Mouse (Mus musculus) forebrain, embryonic 11.5 days (tissue): Measurements from ENCODE around the gene Coil. TPM values are rescaled to one million over a fixed set of nuclear protein-coding genes. Genes with fewer than 3 reads are reported as not detected.

Source experiments
- ATAC-seq: fragments of 200-750 bp; cut with Nextera tagmentation; replicated peaks from 2 replicates; pipeline ENCODE4 v1.8.0; 2017; ENCODE audit warnings: moderate TSS enrichment; ENCODE audit not compliant: low FRiP score
- DNase-seq: peaks from one replicate; pipeline ENCODE4 v3.0.0-alpha.2; 2017; ENCODE audit warnings: low spot score
- H3K27ac ChIP-seq: fragments of 300-500 bp; sonication (generic); 2 replicates; pipeline ENCODE4 v1.5.1; 2014; ENCODE audit warnings: low read depth, low read length
- H3K27me3 ChIP-seq: fragments of 300-500 bp; sonication (generic); 2 replicates; pipeline ENCODE4 v1.6.1; 2014; ENCODE audit warnings: mild to moderate bottlenecking, low read length, mixed read lengths; ENCODE audit not compliant: control insufficient read depth, insufficient read depth
- H3K36me3 ChIP-seq: fragments of 300-500 bp; sonication (generic); 2 replicates; pipeline ENCODE4 v1.6.1; 2014; ENCODE audit warnings: mild to moderate bottlenecking, low read length, moderate library complexity, mixed read lengths; ENCODE audit not compliant: control insufficient read depth, insufficient read depth
- H3K4me1 ChIP-seq: fragments of 300-500 bp; sonication (generic); replicated peaks from 2 replicates; pipeline ENCODE4 v1.6.1; 2014; ENCODE audit warnings: low read length, mixed read lengths; ENCODE audit not compliant: control insufficient read depth, insufficient read depth
- H3K4me2 ChIP-seq: fragments of 300-500 bp; sonication (generic); 2 replicates; pipeline ENCODE4 v1.6.1; 2014; ENCODE audit warnings: low read depth, mild to moderate bottlenecking, low read length, moderate library complexity, mixed read lengths; ENCODE audit not compliant: severe bottlenecking
- H3K4me3 ChIP-seq: fragments of 300-500 bp; sonication (generic); 2 replicates; pipeline ENCODE4 v1.5.1; 2014; ENCODE audit warnings: low read depth, low read length
- H3K9ac ChIP-seq: fragments of 300-500 bp; sonication (generic); 2 replicates; pipeline ENCODE4 v1.6.1; 2014; ENCODE audit warnings: low read length
- H3K9me3 ChIP-seq: fragments of 300-500 bp; sonication (generic); 2 replicates; pipeline ENCODE4 v1.6.1; 2016; ENCODE audit warnings: low read length, mixed read lengths; ENCODE audit not compliant: control insufficient read depth
- WGBS: fragments of 180-500 bp; shearing (Covaris S2); extraction: QIAGEN DNeasy Blood & Tissue Kit; methylation state at CpG from one replicate; pipeline ENCODE4 v1.1.7; 2014; 5-methylcytosine and 5-hydroxymethylcytosine counted together
- polyA plus RNA-seq: library from polyadenylated mRNA; unstranded; fragments of >200 nt; fragmentation: Nextera tagmentation; extraction: Ambion mirVana; gene quantifications from 2 replicates; pipeline ENCODE4 v1.2.1, GENCODE M21; 2014

The Coil gene
- polyA plus RNA-seq, 1 experiment from 2014 or later, result 20.4 TPM

DNA sequence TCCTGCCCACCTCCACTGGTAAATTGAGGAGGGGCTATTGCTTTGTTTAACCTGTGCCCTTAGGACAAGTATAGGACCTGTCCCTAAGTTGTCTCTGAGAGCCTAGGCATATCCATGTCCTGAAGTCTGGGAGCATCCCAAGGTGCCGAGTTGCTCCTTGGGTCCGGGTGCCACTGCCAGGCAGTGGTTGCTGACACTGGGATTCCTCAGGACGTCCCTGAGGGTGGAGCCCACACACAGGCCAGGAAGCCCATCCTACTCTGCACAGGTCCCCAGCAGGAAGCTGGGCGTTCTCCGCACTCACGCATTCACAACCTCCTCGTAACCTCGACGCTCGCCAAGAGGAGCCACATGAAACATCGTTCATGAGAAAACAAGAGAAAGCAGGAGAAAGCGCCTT lies 28.6 kb upstream of the Coil start:
- Histone ChIP-seq H3K4me1 (no peaks in the 10 kb centered on the region), H3K4me3 (no peak overlapping the region), H3K27me3 (no peaks in the 10 kb centered on the region), H3K36me3 (no peaks in the 10 kb centered on the region; the same call in 1 of the 2 replicates), H3K9me3 (no peaks in the 10 kb centered on the region), H3K27ac (no peak overlapping the region), H3K9ac (no peak overlapping the region), H3K4me2 (no peak overlapping the region)
- 82% methylated on average over 12 of the region's 12 CpGs for WGBS
- ATAC-seq, result no peak
- no peak for DNase-seq

DNA sequence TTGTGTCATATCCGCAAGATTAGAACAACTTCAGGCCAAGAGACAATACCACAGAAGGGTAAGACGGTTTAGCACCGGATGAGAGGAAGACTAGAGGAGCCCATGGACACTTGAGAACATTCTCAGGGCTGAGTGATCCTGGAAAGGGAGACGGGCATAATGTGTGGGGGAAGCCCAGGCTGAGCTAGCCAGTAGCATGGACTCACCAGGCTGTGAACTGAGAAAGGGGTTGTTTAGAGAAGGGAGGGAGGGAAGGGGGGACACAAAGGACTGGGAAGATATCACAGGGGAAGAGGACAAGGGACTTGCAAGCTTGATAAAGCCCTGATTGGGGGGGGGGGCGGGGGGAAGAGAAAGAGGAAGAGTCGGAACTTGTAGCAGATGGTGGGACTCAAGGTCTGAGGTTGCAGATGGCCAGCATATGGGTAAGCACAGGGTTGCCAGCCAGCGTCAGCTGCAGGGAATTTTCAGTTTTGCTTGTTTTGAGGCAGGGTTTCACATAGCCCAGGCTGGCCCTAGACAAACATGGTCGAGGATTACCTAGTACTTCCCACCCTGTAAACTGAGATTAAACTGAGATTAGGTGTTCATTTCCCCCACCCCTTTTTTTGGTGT lies 24.0 kb upstream of the Coil start:
- Histone ChIP-seq H3K9ac (no peak overlapping the region), H3K9me3 (no peaks in the 10 kb centered on the region), H3K4me1 (no peaks in the 10 kb centered on the region), H3K27me3 (no peaks in the 10 kb centered on the region), H3K36me3 (no peaks in the 10 kb centered on the region; the same call in 1 of the 2 replicates), H3K4me3 (no peak overlapping the region), H3K27ac (no peak overlapping the region), H3K4me2 (no peak overlapping the region)
- no peak for DNase-seq
- no peak for ATAC-seq
- WGBS, result 79% methylated on average over 8 of the region's 8 CpGs

DNA sequence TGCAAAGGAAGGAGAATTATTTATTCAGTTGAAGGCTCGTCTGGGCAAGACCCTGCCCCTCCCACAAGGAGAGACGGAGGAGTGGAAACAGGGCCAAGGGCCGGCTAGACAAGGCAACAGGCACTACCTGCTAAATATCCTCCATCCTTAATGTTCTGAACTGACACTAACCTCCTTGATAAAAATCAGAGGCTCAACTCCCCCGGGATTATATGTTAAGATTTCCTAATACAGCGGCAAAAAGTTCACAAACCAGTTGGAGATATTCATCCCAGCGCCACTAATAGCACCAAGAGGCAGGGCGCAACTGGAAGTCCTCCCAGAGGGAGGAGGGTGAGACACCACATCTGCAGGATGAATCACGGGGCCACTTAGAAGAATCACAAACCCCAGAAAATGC lies 21.2 kb upstream of the Coil start:
- Histone ChIP-seq H3K9me3 (no peaks in the 10 kb centered on the region), H3K4me1 (no peaks in the 10 kb centered on the region), H3K27ac (no peak overlapping the region), H3K9ac (no peak overlapping the region), H3K4me2 (no peak overlapping the region), H3K27me3 (no peaks in the 10 kb centered on the region), H3K36me3 (no peaks in the 10 kb centered on the region; the same call in 1 of the 2 replicates), H3K4me3 (no peak overlapping the region)
- DNase-seq, result no peak
- 78% methylated on average over 8 of the region's 8 CpGs for WGBS
- ATAC-seq, result no peak

DNA sequence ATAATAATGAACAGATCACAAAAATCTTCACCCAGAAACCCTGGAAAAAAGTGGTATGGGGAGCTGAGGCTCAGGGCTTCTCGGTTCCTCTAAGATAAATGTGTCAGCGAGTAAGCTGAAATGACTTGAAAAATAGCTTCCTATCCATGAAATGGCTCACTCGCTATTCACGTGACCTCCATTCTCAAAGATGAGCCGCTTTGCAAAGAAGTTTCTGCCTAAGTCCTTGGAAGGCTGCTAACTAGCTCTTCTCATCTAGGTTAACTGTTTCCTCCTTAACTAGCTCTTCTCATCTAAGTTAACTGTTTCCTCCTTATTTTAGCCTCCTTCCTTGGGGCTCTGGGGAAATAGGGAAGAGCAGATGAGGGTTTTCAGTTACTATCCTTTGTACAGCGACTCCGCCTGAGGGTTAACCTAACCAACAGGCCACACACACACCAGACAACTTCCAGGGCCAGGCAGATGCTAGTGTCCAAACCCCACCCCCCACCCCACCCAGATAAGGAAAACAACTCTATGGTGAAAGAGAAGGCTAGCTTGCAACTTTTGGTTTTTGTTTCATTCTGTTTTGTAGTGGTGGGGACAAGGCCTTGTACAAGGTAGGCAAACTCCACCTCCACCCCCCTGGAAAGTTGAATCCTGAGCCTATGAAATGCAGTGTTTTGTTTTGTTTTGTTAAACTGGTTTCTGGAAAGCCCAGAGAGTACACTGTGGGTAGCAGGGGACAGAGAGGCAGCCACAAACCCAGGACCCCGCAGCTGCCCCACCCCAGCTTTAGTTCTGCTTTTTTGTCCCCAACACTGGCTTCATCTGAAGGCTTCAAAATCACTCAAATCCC lies 20.0 kb upstream of the Coil start:
- DNase-seq (no peak), ATAC-seq (no peak)
- Histone ChIP-seq H3K4me2 (no peak overlapping the region), H3K9ac (no peak overlapping the region), H3K4me1 (no peaks in the 10 kb centered on the region), H3K9me3 (no peaks in the 10 kb centered on the region), H3K4me3 (no peak overlapping the region), H3K27me3 (no peaks in the 10 kb centered on the region), H3K27ac (no peak overlapping the region), H3K36me3 (no peaks in the 10 kb centered on the region; the same call in 1 of the 2 replicates)
- WGBS, result 88% methylated on average over 8 of the region's 8 CpGs

DNA sequence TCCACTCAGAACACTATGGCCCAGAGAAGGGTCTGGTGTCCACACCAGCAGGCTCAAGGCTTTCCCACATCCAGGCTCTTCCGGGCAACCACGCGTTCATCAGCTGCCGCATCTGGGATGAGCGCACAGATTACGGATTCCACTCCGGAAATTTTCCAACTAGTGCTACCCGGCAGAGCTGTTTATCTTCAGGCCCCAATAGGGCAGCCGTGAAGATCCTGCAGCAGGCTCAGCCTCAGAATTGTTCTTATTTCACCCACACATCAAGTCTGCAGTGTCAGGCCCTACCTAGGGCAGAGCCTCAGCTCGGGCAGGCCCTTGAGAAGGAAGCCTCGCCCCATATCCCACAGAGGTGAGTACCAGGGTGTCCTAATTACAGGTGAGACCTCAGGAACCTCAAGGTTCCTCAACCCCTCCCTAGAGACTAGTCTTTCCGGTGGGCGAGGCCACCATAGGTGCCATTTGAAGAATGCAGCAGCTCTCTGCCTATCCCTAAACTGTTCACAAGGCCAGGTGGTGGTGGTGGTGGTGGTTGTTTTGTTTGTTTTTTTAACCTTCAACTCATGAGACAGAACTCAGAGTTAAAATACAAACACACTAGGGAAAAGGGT lies 19.3 kb upstream of the Coil start:
- no peaks in the 10 kb centered on the region for H3K9me3 ChIP-seq
- H3K4me1 ChIP-seq, result no peaks in the 10 kb centered on the region
- no peaks in the 10 kb centered on the region for H3K36me3 ChIP-seq
- H3K27ac ChIP-seq, result no peak overlapping the region
- ATAC-seq (no peak), DNase-seq (no peak)
- H3K4me2 ChIP-seq, result no peak overlapping the region
- H3K27me3 ChIP-seq, result no peaks in the 10 kb centered on the region
- 91% methylated on average over 13 of the region's 13 CpGs for WGBS
- no peak overlapping the region for H3K9ac ChIP-seq
- no peak overlapping the region for H3K4me3 ChIP-seq

DNA sequence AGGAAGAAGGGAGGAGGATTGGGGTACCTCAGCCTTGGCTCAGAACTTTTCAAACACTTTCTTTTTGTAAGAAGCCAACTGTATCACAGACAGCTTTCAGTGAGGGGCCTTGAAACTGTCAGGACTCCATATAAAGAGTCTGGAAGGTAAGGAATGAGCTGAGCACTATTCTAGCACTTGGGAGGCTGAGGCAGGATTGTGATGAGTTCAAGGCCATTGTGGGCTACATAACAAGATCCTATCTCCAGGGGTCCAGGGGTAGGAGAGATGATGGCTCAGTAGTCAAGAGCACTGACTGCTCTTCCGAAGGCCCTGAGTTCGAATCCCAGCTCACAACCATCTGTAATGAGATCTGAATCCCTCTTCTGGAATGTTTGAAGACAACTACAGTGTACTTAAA lies 18.5 kb upstream of the Coil start:
- H3K36me3 ChIP-seq, result no peaks in the 10 kb centered on the region
- no peaks in the 10 kb centered on the region for H3K27me3 ChIP-seq
- ATAC-seq (no peak), DNase-seq (no peak)
- no peaks in the 10 kb centered on the region for H3K9me3 ChIP-seq
- WGBS, result 98% methylated on average over 2 of the region's 2 CpGs
- H3K4me1 ChIP-seq, result no peaks in the 10 kb centered on the region
- H3K4me2 ChIP-seq, result no peak overlapping the region
- H3K4me3 ChIP-seq, result no peak overlapping the region
- H3K9ac ChIP-seq, result no peak overlapping the region
- no peak overlapping the region for H3K27ac ChIP-seq

DNA sequence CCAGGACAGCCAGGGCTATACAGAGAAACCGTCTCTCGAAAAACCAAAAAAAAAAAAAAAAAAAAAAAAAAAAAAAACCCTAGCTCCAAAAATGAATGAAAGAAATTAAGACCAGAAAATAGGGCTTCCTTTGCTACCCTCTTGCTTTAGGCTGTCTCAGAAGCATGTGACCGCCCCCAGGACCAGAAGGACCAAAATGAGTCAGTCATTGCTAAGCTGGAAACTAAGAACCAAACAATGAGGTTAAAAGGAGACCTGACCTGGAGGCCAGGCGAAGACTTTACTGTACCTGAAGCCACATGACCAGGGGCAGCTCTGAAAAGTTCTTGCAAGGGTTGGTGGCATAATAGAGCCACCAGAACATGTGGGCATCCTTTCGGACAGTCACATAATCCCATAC lies 17.9 kb upstream of the Coil start:
- Histone ChIP-seq H3K4me3 (no peak overlapping the region), H3K27ac (no peak overlapping the region), H3K9me3 (no peaks in the 10 kb centered on the region), H3K4me1 (no peaks in the 10 kb centered on the region), H3K27me3 (no peaks in the 10 kb centered on the region), H3K4me2 (no peak overlapping the region), H3K9ac (no peak overlapping the region), H3K36me3 (no peaks in the 10 kb centered on the region)
- ATAC-seq (no peak), DNase-seq (no peak)
- 92% methylated on average over 5 of the region's 5 CpGs for WGBS

DNA sequence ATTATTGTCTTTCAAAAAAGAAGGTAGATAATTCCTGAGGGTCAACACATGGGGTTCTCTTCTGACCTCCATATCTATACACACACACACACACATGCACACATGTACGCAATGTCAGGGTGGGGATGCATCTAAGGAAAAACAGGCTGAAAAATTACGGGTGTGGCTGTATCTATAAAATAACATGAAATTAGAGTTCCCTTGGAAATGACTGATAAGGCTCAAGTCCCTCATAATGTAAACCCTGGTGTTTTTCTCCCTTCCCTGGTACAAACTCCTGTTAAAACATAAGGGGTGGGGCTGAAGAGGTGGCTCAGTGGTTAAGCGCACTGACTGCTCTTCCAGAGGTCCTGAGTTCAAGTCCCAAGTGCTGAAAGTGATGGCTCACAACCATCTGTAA lies 16.5 kb upstream of the Coil start:
- no peaks in the 10 kb centered on the region for H3K9me3 ChIP-seq
- no peaks in the 10 kb centered on the region for H3K36me3 ChIP-seq
- H3K4me3 ChIP-seq, result no peak overlapping the region
- H3K4me1 ChIP-seq, result no peaks in the 10 kb centered on the region
- no peak for ATAC-seq
- no peak overlapping the region for H3K9ac ChIP-seq
- 92% methylated on average over 3 of the region's 3 CpGs for WGBS
- no peak for DNase-seq
- no peak overlapping the region for H3K4me2 ChIP-seq
- no peak overlapping the region for H3K27ac ChIP-seq
- H3K27me3 ChIP-seq, result no peaks in the 10 kb centered on the region
